Mouse (Mus musculus) liver, embryonic 15.5 days (tissue): ENCODE measurements at regions not wholly inside any gene's neighbourhood (a gene's known extent, or its start where the extent isn't known, plus 50 kb on each side); places are given as distances from the start of the nearest gene placed in this dataset. TPM values are rescaled to one million over a fixed set of nuclear protein-coding genes. Genes with fewer than 3 reads are reported as not detected.

Experiments used
- ATAC-seq: fragments of 200-750 bp; cut with Nextera tagmentation; 2 replicates; pipeline ENCODE4 v1.8.0; 2017; ENCODE audit warnings: moderate number of reproducible peaks, mild to moderate bottlenecking, moderate library complexity; ENCODE audit not compliant: insufficient read depth
- H3K27ac ChIP-seq: fragments of 300-500 bp; sonication (generic); replicated peaks from 2 replicates; pipeline ENCODE4 v1.5.1; 2015; ENCODE audit warnings: mild to moderate bottlenecking, inconsistent platforms
- H3K27me3 ChIP-seq: fragments of 300-500 bp; sonication (generic); 2 replicates; pipeline ENCODE4 v1.6.1; 2015; ENCODE audit warnings: mild to moderate bottlenecking, inconsistent platforms
- H3K36me3 ChIP-seq: fragments of 300-500 bp; sonication (generic); replicated peaks from 2 replicates; pipeline ENCODE4 v1.6.1; 2015; ENCODE audit warnings: moderate library complexity, mild to moderate bottlenecking, inconsistent platforms
- H3K4me1 ChIP-seq: fragments of 300-500 bp; sonication (generic); replicated peaks from 2 replicates; pipeline ENCODE4 v1.6.1; 2015; ENCODE audit warnings: inconsistent platforms
- H3K4me2 ChIP-seq: fragments of 300-500 bp; sonication (generic); 2 replicates; pipeline ENCODE4 v1.6.1; 2015; ENCODE audit warnings: moderate library complexity, mild to moderate bottlenecking, inconsistent platforms
- H3K4me3 ChIP-seq: fragments of 300-500 bp; sonication (generic); replicated peaks from 2 replicates; pipeline ENCODE4 v1.5.1; 2015; ENCODE audit warnings: mild to moderate bottlenecking, inconsistent platforms
- H3K9ac ChIP-seq: fragments of 300-500 bp; sonication (generic); 2 replicates; pipeline ENCODE4 v1.6.1; 2015; ENCODE audit warnings: moderate library complexity, mild to moderate bottlenecking, inconsistent platforms
- H3K9me3 ChIP-seq: fragments of 300-500 bp; sonication (generic); replicated peaks from 2 replicates; pipeline ENCODE4 v1.6.1; 2016; ENCODE audit warnings: inconsistent platforms
- WGBS: fragments of 180-500 bp; shearing (Covaris S2); methylation state at CpG from one replicate; pipeline ENCODE4 v1.1.7; 2015; ENCODE audit warnings: mixed read lengths; ENCODE audit not compliant: insufficient replicate concordance; 5-methylcytosine and 5-hydroxymethylcytosine counted together
- microRNA-seq: library from miRNA; unstranded; fragments of <30 nt; microRNA quantifications from one replicate; pipeline ENCODE4, GENCODE M21; 2016

- no peaks in the 10 kb centered on the region for H3K4me1 ChIP-seq
- no peak overlapping the region for H3K4me3 ChIP-seq
- H3K4me2 ChIP-seq: no peak overlapping the region
- no peak overlapping the region for H3K27ac ChIP-seq
- 53% methylated on average over 2 of the region's 2 CpGs for WGBS
- no peaks in the 10 kb centered on the region for H3K36me3 ChIP-seq
- H3K9ac ChIP-seq: no peak overlapping the region
- no peak for ATAC-seq
- no peaks in the 10 kb centered on the region for H3K27me3 ChIP-seq
- no peaks in the 10 kb centered on the region for H3K9me3 ChIP-seq
Measured at GRCm38 (mm10) chr1:83496888-83497287, 88.9 kb upstream of the Sphkap start.

GRCm38 (mm10) chr1:83496380-83496779 is 88.4 kb upstream of the Sphkap start:
- no peaks in the 10 kb centered on the region for H3K9me3 ChIP-seq
- ATAC-seq: no peak
- no peaks in the 10 kb centered on the region for H3K36me3 ChIP-seq
- H3K4me2 ChIP-seq: no peak overlapping the region
- no peaks in the 10 kb centered on the region for H3K27me3 ChIP-seq
- H3K27ac ChIP-seq: no peak overlapping the region
- H3K4me3 ChIP-seq: no peak overlapping the region
- WGBS: 13% methylated on average over 2 of the region's 2 CpGs
- no peak overlapping the region for H3K9ac ChIP-seq
- no peaks in the 10 kb centered on the region for H3K4me1 ChIP-seq

- H3K36me3 ChIP-seq: no peaks in the 10 kb centered on the region
- no peaks in the 10 kb centered on the region for H3K4me1 ChIP-seq
- no peaks in the 10 kb centered on the region for H3K9me3 ChIP-seq
- H3K9ac ChIP-seq: no peak overlapping the region
- ATAC-seq: no peak
- no peaks in the 10 kb centered on the region for H3K27me3 ChIP-seq
- H3K4me3 ChIP-seq: no peak overlapping the region
- WGBS: 49% methylated on average over 4 of the region's 4 CpGs
- H3K27ac ChIP-seq: no peak overlapping the region
- H3K4me2 ChIP-seq: no peak overlapping the region
Measured at GRCm38 (mm10) chr1:83495022-83495421, 87.0 kb upstream of the Sphkap start.

DNA sequence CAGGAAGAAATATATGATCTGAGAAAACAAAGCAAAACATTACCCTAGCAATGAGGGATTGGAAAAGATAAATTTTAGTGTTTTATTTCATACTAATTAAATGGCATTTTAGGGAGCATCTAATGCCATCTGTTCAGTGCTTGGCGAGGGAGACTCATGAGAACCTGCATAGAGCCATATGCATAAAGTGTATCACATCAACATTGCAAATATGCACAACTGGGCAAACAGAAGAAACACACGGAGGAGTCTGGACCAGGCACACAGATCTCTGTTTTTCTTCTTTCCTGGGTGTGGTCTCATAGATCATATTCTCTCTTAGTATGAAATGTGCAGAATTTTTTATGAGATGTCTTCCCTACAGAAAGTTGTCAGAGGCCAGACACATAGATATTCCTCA is 71.1 kb upstream of the Sphkap start:
- WGBS: 38% methylated on average over 2 of the region's 2 CpGs

More for the DNA sequence above, 71.1 kb upstream of the Sphkap start:
- Histone ChIP-seq H3K9me3 (no peaks in the 10 kb centered on the region), H3K4me3 (no peak overlapping the region), H3K27ac (no peak overlapping the region), H3K4me1 (no peaks in the 10 kb centered on the region), H3K36me3 (no peaks in the 10 kb centered on the region), H3K4me2 (no peak overlapping the region), H3K9ac (no peak overlapping the region), H3K27me3 (no peaks in the 10 kb centered on the region)
- no peak for ATAC-seq

Small RNA genes lying in the stretch of these regions (microRNA-seq; reads per million reads assigned to microRNA genes)
- gene Gm25754: not detected
